Mouse (Mus musculus): ENCODE results near the gene Tmem88b. TPM values are rescaled to one million over a fixed set of nuclear protein-coding genes. Genes with fewer than 3 reads are reported as not detected.

The Tmem88b gene
- polyA plus RNA-seq (2015; fragmentation: Nextera tagmentation; extraction: Ambion mirVana) = 0.19 and 0.60 TPM in 2 replicates

DNA sequence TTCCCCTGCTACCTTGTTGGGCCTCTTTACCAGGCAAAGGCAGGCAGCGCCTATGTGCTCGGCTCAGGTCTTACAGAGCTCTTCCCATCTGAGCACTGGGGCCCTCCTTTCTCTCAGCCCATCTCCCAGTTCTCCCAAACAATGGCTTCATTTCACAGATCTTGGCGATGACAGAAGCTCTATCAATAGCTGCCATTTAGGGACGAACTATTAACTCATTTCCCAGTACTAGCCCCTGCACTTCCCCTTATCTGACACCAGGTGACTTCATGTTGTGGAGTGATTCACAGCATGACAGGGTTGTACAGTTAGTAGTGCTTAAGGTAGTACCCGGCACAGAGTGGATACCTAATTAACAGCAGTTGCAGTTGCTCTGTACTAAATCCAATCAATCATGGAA is at the start of gene Tmem88b:
Gene Tmem88b, minus strand, starts transcription at position 56 of the 400 bp plus-strand sequence.

DNA sequence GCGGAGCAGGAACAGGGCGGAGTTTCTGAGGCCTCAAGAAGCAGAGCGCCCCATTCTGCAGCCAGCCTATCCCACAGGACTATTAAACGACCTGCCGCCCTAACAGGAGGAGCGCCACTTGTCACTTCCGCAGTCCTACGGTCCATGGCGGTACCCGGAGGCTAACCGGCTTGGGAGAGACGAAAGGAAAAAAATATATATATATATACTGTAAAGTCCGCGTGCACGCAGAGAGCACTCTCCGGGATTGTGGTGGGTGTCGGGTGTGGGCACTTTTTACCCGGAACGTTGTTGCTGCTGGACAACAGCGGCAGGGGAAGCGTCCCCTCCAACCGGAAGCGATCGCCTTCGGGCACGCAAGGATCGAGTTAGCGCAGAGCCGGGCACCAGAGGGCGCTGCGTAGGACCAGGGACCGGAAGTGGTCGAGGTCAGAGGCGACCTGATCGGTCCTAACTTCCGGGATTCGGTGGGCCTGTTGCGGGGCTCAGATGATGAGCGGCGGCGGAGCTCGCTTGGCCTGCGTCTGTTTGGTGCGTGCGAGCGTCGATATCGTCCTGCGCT is 45.6 kb upstream of the Tmem88b start, which contains the start of gene Aurkaip1:
Gene Aurkaip1, plus strand, starts transcription at position 68 of the 562 bp plus-strand sequence.

DNA sequence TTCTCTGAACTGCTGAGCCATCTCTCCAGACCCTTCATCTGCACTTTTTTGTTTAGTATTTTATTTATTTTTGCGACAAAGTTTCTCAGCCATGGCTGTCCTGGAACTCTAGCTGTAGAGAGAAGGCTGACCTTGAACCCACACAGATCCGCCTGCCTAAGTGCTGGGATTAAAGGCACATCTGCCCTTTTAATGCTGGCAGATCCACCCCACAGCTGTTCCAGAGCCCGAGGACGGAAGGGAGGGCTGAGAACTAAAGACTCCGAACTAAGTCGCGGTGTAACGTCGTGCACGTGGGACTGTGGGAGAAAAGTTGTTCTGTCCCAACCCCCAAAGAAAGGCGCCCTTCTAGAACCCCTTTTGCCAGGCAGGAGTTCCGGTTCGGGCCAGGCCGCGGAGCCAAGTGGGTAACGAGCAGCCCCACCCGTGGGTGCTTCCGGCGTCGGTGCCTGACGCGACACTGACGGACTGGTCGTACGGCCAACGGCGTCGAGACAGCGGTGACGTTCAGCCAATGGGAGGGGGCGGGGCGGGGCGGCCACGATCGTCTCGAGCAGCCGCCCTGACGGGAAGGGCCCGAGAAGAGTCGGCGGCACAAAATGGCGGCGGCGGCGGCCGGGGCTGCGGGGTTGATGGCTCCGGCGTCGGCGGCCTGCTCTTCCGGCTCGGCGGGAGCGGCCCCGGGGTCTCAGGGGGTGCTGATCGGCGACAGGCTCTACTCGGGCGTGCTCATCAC is 26.4 kb upstream of the Tmem88b start, which contains the start of gene Ccnl2:
Gene Ccnl2, plus strand, starts transcription at position 561 of the 736 bp plus-strand sequence.

DNA sequence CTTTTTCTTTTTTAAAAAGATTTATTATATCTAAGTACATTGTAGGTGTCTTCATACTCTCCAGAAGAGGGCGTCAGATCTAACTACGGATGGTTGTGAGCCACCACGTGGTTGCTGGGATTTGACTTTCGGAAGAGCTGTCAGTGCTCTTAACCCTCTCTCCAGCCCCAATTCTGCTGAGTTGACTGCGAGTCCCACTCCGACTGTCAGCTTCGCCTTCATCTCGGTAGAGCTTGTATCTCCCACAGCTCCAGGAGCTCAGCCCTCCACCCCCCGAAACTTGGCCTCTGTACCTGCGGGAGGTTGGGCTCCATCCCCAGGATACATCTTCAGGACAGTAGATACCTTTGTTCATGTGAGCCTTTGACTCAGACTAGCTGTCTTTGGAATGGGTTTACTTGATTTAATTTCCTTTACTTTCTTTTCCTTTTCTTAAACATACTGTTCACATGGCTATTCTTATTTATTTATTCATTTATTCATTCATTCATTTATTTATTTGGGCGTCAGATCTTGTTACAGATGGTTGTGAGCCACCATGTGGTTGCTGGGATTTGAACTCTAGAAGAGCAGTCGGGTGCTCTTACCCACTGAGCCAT is 17.2 kb upstream of the Tmem88b start, which contains the start of gene Mrpl20:
Gene Mrpl20, plus strand, starts transcription at position 138 of the 599 bp plus-strand sequence.

DNA sequence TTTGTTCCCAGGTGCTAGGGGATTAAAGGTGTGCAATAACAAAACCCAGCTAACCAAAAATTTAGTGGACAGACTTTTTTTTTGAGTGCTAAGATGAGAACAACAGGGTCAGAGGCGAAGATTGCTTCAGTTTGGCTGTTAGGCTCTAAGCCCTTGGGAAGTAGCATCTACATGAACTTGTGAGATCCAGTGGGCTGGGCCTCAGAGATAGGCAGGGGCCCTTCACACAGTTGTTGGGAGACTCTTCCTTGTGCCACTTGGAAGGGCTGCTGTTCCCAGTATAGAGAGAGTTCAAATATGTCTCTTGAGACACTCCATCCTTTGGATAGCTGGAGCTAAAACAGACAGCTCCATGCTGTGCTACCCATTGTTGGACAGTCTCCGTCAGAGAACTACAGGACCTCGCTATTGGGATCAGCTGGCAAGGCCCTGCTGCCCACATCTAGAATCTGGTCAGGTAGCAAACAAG is 4.4 kb upstream of the Tmem88b start, which contains the start of gene Ankrd65:
Gene Ankrd65, plus strand, starts transcription at position 419 of the 469 bp plus-strand sequence.

DNA sequence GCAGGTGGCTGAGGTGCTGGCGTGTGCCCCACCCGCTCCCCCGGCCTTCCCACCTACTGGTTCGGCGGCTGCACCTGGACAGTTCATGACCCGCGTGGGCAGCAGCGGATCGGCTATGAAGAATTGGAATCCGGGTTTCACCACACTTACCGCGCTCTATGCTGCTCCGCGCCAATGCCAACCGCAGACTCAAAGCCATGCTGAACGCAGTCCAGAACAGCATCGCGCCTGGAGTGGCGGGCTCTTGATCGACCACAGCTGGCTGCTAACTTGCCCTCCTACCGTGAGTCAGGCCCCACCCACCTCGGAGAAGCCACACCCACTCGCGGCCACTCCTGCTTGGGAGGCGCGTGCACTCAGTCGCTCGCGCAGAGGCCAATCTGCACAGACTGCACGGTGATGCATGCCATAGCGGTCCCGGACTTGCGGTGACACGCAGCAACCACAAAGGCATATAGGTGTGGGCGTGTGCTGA is 11.4 kb downstream of the Tmem88b start, which contains the start of gene Vwa1:
Gene Vwa1, minus strand, starts transcription at position 419 of the 475 bp plus-strand sequence.

DNA sequence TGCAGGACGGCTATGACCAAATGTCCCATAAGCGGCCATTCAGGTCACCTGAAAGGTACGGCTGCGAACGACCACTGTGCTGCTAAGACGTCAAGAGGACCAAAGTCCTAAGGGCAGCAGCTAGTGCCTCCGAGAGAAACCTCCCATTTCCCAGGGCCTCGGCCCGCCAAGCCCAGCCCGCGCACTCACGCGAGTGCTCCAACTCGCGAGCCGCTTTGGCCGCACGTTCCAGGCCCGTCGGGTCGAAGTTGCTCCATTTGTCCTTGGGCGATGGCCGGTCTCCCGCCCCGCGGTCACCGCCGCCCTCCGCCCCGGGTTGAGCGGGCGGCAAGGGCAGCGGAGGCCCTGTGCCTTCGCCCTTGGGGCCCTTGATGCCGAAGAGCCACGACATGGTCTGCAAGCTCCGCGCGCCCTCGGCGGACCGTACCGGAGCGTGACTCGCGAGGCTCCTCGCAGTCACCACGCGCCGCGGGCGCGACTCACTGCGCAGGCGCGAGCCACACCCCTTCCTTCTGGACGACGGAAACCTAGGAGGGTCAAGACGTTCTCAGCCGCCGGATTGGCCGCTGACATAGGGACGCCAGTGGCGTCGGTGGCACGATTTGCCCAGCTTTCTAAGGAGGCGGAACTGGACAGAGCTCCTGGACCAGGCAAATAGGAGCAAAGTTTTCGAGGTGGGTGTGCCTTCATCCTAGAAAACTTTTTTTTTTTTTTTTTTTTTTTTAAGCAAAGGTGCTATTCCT is 24.9 kb downstream of the Tmem88b start, which contains the start of gene Atad3a:
Gene Atad3a, minus strand, starts transcription at position 481 of the 743 bp plus-strand sequence.

DNA sequence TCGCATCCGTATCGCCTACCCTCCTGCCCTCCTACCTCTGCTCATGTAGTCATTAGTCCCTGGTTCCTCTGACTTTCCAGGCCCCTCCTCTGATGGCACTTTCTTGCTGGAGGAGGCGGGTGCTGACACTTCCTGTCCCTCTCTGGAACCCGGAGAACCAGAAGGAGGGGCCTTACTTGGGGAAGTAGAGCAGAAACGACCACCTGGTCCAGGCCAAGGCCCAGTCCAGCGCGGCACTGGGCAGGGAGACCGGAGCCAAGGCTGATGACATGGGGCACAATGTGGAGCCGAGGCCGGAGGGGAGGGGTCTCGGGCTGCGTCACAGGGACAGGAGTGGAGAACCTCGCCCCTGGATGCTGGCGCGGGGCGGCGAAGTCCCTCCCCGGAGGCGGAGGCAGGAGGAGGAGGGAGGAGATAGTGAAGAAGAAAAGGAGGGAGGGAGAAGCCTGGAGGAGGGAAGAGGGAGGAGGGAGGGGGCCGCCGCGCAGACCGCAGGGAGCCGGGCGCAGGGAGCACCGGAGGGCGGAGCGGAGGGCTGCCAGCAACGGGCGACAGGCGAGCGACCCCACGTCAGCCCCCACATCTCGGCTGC is 51.2 kb downstream of the Tmem88b start, which contains the start of gene Tmem240:
Gene Tmem240, plus strand, starts transcription at position 451 of the 592 bp plus-strand sequence.

Small RNA genes lying within 50 kb of the gene (microRNA-seq; reads per million reads assigned to microRNA genes)
- gene Gm27743 (ENCODE audit: borderline replicate concordance, insufficient number of aligned reads) = not detected

Other genes starting within 250 kb of the Tmem88b start
- 69.7 and 136 TPM in 2 replicates for gene Nadk, start 223.5 kb downstream of the Tmem88b start, polyA plus RNA-seq (2015; fragmentation: Nextera tagmentation; extraction: Ambion mirVana)
- gene Slc35e2, start 184.5 kb downstream of the Tmem88b start, polyA plus RNA-seq (2015; fragmentation: Nextera tagmentation; extraction: Ambion mirVana) = 5.8 and 7.8 TPM in 2 replicates
- gene Cdk11b, start 161.0 kb downstream of the Tmem88b start, polyA plus RNA-seq (2015; fragmentation: Nextera tagmentation; extraction: Ambion mirVana) = 40.5 and 62.6 TPM in 2 replicates
- gene Gm10563, start 140.5 kb downstream of the Tmem88b start, polyA plus RNA-seq (2015; fragmentation: Nextera tagmentation; extraction: Ambion mirVana) = not detected in 2 replicates
- gene Mmp23, start 132.5 kb downstream of the Tmem88b start, polyA plus RNA-seq (2015; fragmentation: Nextera tagmentation; extraction: Ambion mirVana) = 73.1 and 96.3 TPM in 2 replicates
- 22.3 and 24.1 TPM in 2 replicates for gene Mib2, start 116.7 kb downstream of the Tmem88b start, polyA plus RNA-seq (2015; fragmentation: Nextera tagmentation; extraction: Ambion mirVana)
- gene Fndc10, start 91.5 kb downstream of the Tmem88b start, polyA plus RNA-seq (2015; fragmentation: Nextera tagmentation; extraction: Ambion mirVana) = 26.3 and 55.7 TPM in 2 replicates
- gene Ssu72, start 81.1 kb downstream of the Tmem88b start, polyA plus RNA-seq (2015; fragmentation: Nextera tagmentation; extraction: Ambion mirVana) = 224 and 227 TPM in 2 replicates
- 0.79 and 1.4 TPM in 2 replicates for gene Tmem240, start 51.1 kb downstream of the Tmem88b start, polyA plus RNA-seq (2015; fragmentation: Nextera tagmentation; extraction: Ambion mirVana)
- gene Atad3a, start 24.8 kb downstream of the Tmem88b start, polyA plus RNA-seq (2015; fragmentation: Nextera tagmentation; extraction: Ambion mirVana) = 32.3 and 51.0 TPM in 2 replicates
- 8.0 and 13.1 TPM in 2 replicates for gene Vwa1, start 11.2 kb downstream of the Tmem88b start, polyA plus RNA-seq (2015; fragmentation: Nextera tagmentation; extraction: Ambion mirVana)
- gene Ankrd65, start 4.6 kb upstream of the Tmem88b start, polyA plus RNA-seq (2015; fragmentation: Nextera tagmentation; extraction: Ambion mirVana) = 0.15 TPM in 1 of 2 replicates, not detected in the other
- 301 and 408 TPM in 2 replicates for gene Mrpl20, start 17.0 kb upstream of the Tmem88b start, polyA plus RNA-seq (2015; fragmentation: Nextera tagmentation; extraction: Ambion mirVana)
- 73.0 and 127 TPM in 2 replicates for gene Ccnl2, start 26.6 kb upstream of the Tmem88b start, polyA plus RNA-seq (2015; fragmentation: Nextera tagmentation; extraction: Ambion mirVana)
- gene Aurkaip1, start 45.4 kb upstream of the Tmem88b start, polyA plus RNA-seq (2015; fragmentation: Nextera tagmentation; extraction: Ambion mirVana) = 316 and 348 TPM in 2 replicates
- gene Mxra8, start 53.8 kb upstream of the Tmem88b start, polyA plus RNA-seq (2015; fragmentation: Nextera tagmentation; extraction: Ambion mirVana) = 159 and 249 TPM in 2 replicates
- 11.9 and 14.2 TPM in 2 replicates for gene Dvl1, start 61.5 kb upstream of the Tmem88b start, polyA plus RNA-seq (2015; fragmentation: Nextera tagmentation; extraction: Ambion mirVana)
- 0.14 and 0.16 TPM in 2 replicates for gene Tas1r3, start 77.5 kb upstream of the Tmem88b start, polyA plus RNA-seq (2015; fragmentation: Nextera tagmentation; extraction: Ambion mirVana)
- 7.7 and 9.1 TPM in 2 replicates for gene Cptp, start 83.6 kb upstream of the Tmem88b start, polyA plus RNA-seq (2015; fragmentation: Nextera tagmentation; extraction: Ambion mirVana)
- 30.5 and 36.0 TPM in 2 replicates for gene Ints11, start 83.7 kb upstream of the Tmem88b start, polyA plus RNA-seq (2015; fragmentation: Nextera tagmentation; extraction: Ambion mirVana)
- gene Pusl1, start 105.9 kb upstream of the Tmem88b start, polyA plus RNA-seq (2015; fragmentation: Nextera tagmentation; extraction: Ambion mirVana) = 26.3 and 34.6 TPM in 2 replicates
- gene Acap3, start 105.9 kb upstream of the Tmem88b start, polyA plus RNA-seq (2015; fragmentation: Nextera tagmentation; extraction: Ambion mirVana) = 10.5 and 15.9 TPM in 2 replicates
- 79.0 and 89.5 TPM in 2 replicates for gene Ube2j2, start 158.0 kb upstream of the Tmem88b start, polyA plus RNA-seq (2015; fragmentation: Nextera tagmentation; extraction: Ambion mirVana)
- gene C1qtnf12, start 176.4 kb upstream of the Tmem88b start, polyA plus RNA-seq (2015; fragmentation: Nextera tagmentation; extraction: Ambion mirVana) = 56.5 and 78.7 TPM in 2 replicates
- gene B3galt6, start 206.8 kb upstream of the Tmem88b start, polyA plus RNA-seq (2015; fragmentation: Nextera tagmentation; extraction: Ambion mirVana) = 8.5 and 9.4 TPM in 2 replicates
- gene Sdf4, start 207.0 kb upstream of the Tmem88b start, polyA plus RNA-seq (2015; fragmentation: Nextera tagmentation; extraction: Ambion mirVana) = 177 and 229 TPM in 2 replicates
- 0.80 and 0.94 TPM in 2 replicates for gene Tnfrsf4, start 228.0 kb upstream of the Tmem88b start, polyA plus RNA-seq (2015; fragmentation: Nextera tagmentation; extraction: Ambion mirVana)
- gene Tnfrsf18, start 240.3 kb upstream of the Tmem88b start, polyA plus RNA-seq (2015; fragmentation: Nextera tagmentation; extraction: Ambion mirVana) = 1.0 and 1.1 TPM in 2 replicates

Measured in adrenal gland, postnatal 0 days (tissue).